Mouse (Mus musculus): ENCODE results near the gene Fam92b. TPM values are rescaled to one million over a fixed set of nuclear protein-coding genes. Genes with fewer than 3 reads are reported as not detected.

Gene Fam92b
- total and polyA plus RNA-seq, 3 experiments: not detected

DNA sequence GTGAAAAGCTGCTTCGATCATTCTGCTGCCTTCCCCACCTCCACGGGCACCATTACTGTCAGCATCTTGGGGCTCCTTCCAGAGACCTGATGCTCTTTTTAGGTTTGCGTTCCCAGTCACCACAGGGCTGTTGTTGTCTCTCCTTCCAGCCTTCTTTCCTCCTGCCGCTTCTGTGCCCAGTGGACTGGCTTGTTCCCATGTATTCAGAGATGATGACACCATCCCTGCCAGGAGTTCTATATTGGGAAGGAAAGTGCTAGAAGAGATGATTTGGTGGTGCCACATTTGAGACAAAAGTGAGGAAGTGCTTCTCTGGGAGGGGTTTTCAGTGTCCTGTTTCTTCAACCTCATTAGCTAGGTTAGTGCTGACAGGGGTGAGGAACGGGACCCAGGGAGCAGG, 58.4 kb downstream of the Fam92b start:
- no peaks in the 10 kb centered on the region for H3K79me2 ChIP-seq (ENCODE audit: control insufficient read depth, insufficient read depth, low read length, poor library complexity)
- H3K4me3 ChIP-seq (ENCODE audit: control insufficient read depth in 1 of 2, insufficient read depth in 1 of 2, low read depth in 2 of 2, low read length in 2 of 2): no peak overlapping the region
- no peak overlapping the region for H3K27ac ChIP-seq (ENCODE audit: control insufficient read depth, low read depth, low read length)
- 0 out of 4 replicates have a peak, but pooled peaks cover 0 to 2% of the 10 kb centered on the region in 2 experiments for H3K27me3 ChIP-seq (ENCODE audit: control insufficient read depth in 1 of 2, insufficient read depth in 2 of 2, low read length in 2 of 2)
- DNase-seq (ENCODE audit: low read depth, low spot score): no peak
- no peaks in the 10 kb centered on the region for H3K36me3 ChIP-seq (ENCODE audit: control insufficient read depth in 1 of 2, insufficient read depth in 2 of 2, low read length in 2 of 2)
- H3K4me1 ChIP-seq (ENCODE audit: control insufficient read depth in 1 of 2, insufficient read depth in 2 of 2, low read length in 2 of 2): peaks cover 0 to 6% of the 10 kb centered on the region in 2 experiments; a peak in 2 of 4 replicates
- H3K9me3 ChIP-seq (replicated peaks; ENCODE audit: insufficient read depth, low read length): no peaks in the 10 kb centered on the region
- no peak overlapping the region for H3K9ac ChIP-seq (ENCODE audit: control insufficient read depth, low read depth, low read length, poor library complexity, severe bottlenecking)
- TF ChIP-seq ZC3H11A (IDR thresholded peaks at IDR 0.05; ENCODE audit: low read depth, low read length) (no peak), POLR2AphosphoS2 (IDR thresholded peaks at IDR 0.05; ENCODE audit: low read length) (no peak), CHD2 (IDR thresholded peaks at IDR 0.05; ENCODE audit: low read length) (no peak), RCOR1 (IDR thresholded peaks at IDR 0.05; ENCODE audit: low read depth, low read length) (no peak), MYB (IDR thresholded peaks at IDR 0.05; ENCODE audit: low read depth, low read length) (no peak), ETS1 (IDR thresholded peaks at IDR 0.05; ENCODE audit: low read depth, low read length) (no peak), TAL1 (IDR thresholded peaks at IDR 0.05; ENCODE audit: low read length) (no peak), MAZ (IDR thresholded peaks at IDR 0.05; ENCODE audit: low read depth, low read length) (no peak), TBP (IDR thresholded peaks at IDR 0.05; ENCODE audit: low read depth, low read length) (no peak), USF1 (IDR thresholded peaks at IDR 0.05; ENCODE audit: low read depth, low read length) (no peak), MAFK (IDR thresholded peaks at IDR 0.05; ENCODE audit: borderline replicate concordance, low read depth, low read length) (no peak), GATA1 (IDR thresholded peaks at IDR 0.05; ENCODE audit: low read depth, low read length) (no peak), UBTF (IDR thresholded peaks at IDR 0.05; ENCODE audit: borderline replicate concordance, insufficient read depth, low read depth, low read length) (no peak), SMC3 (IDR thresholded peaks at IDR 0.05; ENCODE audit: low read depth, low read length) (no peak), E2F4 (IDR thresholded peaks at IDR 0.05; ENCODE audit: borderline replicate concordance, low read depth, low read length) (no peak), POLR2AphosphoS5 (IDR thresholded peaks at IDR 0.05; ENCODE audit: borderline replicate concordance, low read depth, low read length) (no peak)

DNA sequence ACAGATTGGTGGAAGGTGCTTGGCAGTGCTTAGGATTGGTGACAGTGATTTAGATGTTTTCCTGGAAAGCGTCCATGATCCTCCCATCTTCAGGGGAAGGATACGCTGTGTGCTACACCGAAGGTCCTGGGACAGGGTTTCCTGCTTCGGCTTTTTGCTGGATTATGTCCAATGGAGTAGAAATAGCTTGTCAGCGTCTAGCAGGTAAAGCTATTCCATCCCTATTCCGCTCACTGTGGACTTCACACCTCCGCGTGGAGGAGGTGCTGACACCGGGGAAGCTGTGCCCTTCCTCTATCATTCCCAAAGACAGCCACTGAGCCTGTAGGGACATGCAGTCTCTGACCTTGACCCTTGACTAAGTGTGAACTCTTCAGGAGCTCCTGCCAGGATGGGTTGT, 59.1 kb downstream of the Fam92b start:
- Histone ChIP-seq H3K9me3 (replicated peaks; ENCODE audit: insufficient read depth, low read length) (no peaks in the 10 kb centered on the region), H3K4me1 (ENCODE audit: control insufficient read depth in 1 of 2, insufficient read depth in 2 of 2, low read length in 2 of 2) (peaks cover 0 to 8% of the 10 kb centered on the region in 2 experiments; a peak in 2 of 4 replicates), H3K9ac (ENCODE audit: control insufficient read depth, low read depth, low read length, poor library complexity, severe bottlenecking) (no peak overlapping the region), H3K27me3 (ENCODE audit: control insufficient read depth in 1 of 2, insufficient read depth in 2 of 2, low read length in 2 of 2) (0 out of 4 replicates have a peak, but pooled peaks cover 0 to 2% of the 10 kb centered on the region in 2 experiments), H3K36me3 (ENCODE audit: control insufficient read depth in 1 of 2, insufficient read depth in 2 of 2, low read length in 2 of 2) (peaks cover 0 to 1% of the 10 kb centered on the region in 2 experiments; a peak in 2 of 4 replicates), H3K27ac (ENCODE audit: control insufficient read depth, low read depth, low read length) (no peak overlapping the region), H3K4me3 (ENCODE audit: control insufficient read depth in 1 of 2, insufficient read depth in 1 of 2, low read depth in 2 of 2, low read length in 2 of 2) (no peak overlapping the region), H3K79me2 (ENCODE audit: control insufficient read depth, insufficient read depth, low read length, poor library complexity) (no peaks in the 10 kb centered on the region; the same call in 1 of the 2 replicates)
- TF ChIP-seq USF2 (IDR thresholded peaks at IDR 0.05; ENCODE audit: borderline replicate concordance in 1 of 2, insufficient read depth in 1 of 2, low read depth in 1 of 2, low read length in 2 of 2) (no peak), MYB (IDR thresholded peaks at IDR 0.05; ENCODE audit: low read depth, low read length) (no peak), CTCF (IDR thresholded peaks at IDR 0.05 in 2 of 3, conservative IDR thresholded peaks at IDR 0.05 in 1 of 3; ENCODE audit: control insufficient read depth in 1 of 3, insufficient read depth in 1 of 3, low read depth in 2 of 3, low read length in 3 of 3, poor library complexity in 1 of 3, severe bottlenecking in 1 of 3) (no peak), ZKSCAN1 (IDR thresholded peaks at IDR 0.05; ENCODE audit: low read depth, low read length) (no peak), TBP (IDR thresholded peaks at IDR 0.05; ENCODE audit: low read depth, low read length) (no peak), UBTF (IDR thresholded peaks at IDR 0.05; ENCODE audit: borderline replicate concordance, insufficient read depth, low read depth, low read length) (no peak), ELF1 (IDR thresholded peaks at IDR 0.05; ENCODE audit: low read depth, low read length) (no peak), CHD1 (IDR thresholded peaks at IDR 0.05; ENCODE audit: low read depth, low read length) (no peak), RAD21 (IDR thresholded peaks at IDR 0.05; ENCODE audit: low read depth, low read length) (no peak), TAL1 (IDR thresholded peaks at IDR 0.05; ENCODE audit: low read length) (no peak), NRF1 (IDR thresholded peaks at IDR 0.05; ENCODE audit: insufficient read depth, low read depth, low read length, poor library complexity, severe bottlenecking) (no peak), MAX (IDR thresholded peaks at IDR 0.05; ENCODE audit: low read length) (no peak), ZNF384 (IDR thresholded peaks at IDR 0.05; ENCODE audit: low read depth, low read length) (no peak), POLR2AphosphoS2 (IDR thresholded peaks at IDR 0.05; ENCODE audit: low read length) (no peak), GABPA (IDR thresholded peaks at IDR 0.05; ENCODE audit: low read depth, low read length) (no peak), GATA1 (IDR thresholded peaks at IDR 0.05; ENCODE audit: low read depth, low read length) (no peak), SMC3 (IDR thresholded peaks at IDR 0.05; ENCODE audit: low read depth, low read length) (no peak)
- DNase-seq (ENCODE audit: low read depth, low spot score): no peak

Data from MEL (cell line).